Mouse (Mus musculus): Measurements from ENCODE around the gene Sft2d2. TPM values are rescaled to one million over a fixed set of nuclear protein-coding genes. Genes with fewer than 3 reads are reported as not detected.
A peak's percentile ranks its signal among the peaks of the same experiment; 100 is the strongest.

Gene Sft2d2
- total RNA-seq (2021) = 10 to 100 TPM; 26.6 to 28.3 TPM
- long read RNA-seq, experiment 1, full-length matches to known transcripts = 6 of 9 reads
- long read RNA-seq, experiment 1, partial matches to known transcripts = 1 of 9 reads
- long read RNA-seq, experiment 1, other reads (novel, unspliced or antisense) = 2 of 9 reads
- long read RNA-seq, experiment 2, full-length matches to known transcripts = 9 of 19 reads
- long read RNA-seq, experiment 2, partial matches to known transcripts = 0 of 19 reads
- long read RNA-seq, experiment 2, other reads (novel, unspliced or antisense) = 10 of 19 reads

- DNase-seq (ENCODE audit: low spot score in 2 of 2) = peak; percentile 74 to 83
Measured at GRCm38 (mm10) chr1:165193880-165194661, at the start of gene Sft2d2. TSS of gene Sft2d2 (minus strand) at chr1:165194438.

- DNase-seq (ENCODE audit: low spot score in 2 of 2) = peak; percentile 88 to 94
Measured at GRCm38 (mm10) chr1:165236321-165237298, 42.4 kb upstream of the Sft2d2 start, which contains the start of gene Tiprl. TSS of gene Tiprl (minus strand) at chr1:165236996.

- no peak for DNase-seq (ENCODE audit: low spot score in 2 of 2)
Measured at GRCm38 (mm10) chr1:165235846-165236245, 41.6 kb upstream of the Sft2d2 start.

- DNase-seq (ENCODE audit: low spot score in 2 of 2) = no peak
Measured at GRCm38 (mm10) chr1:165233806-165234205, 39.6 kb upstream of the Sft2d2 start.

GRCm38 (mm10) chr1:165230691-165231090, 36.5 kb upstream of the Sft2d2 start:
- DNase-seq (ENCODE audit: low spot score in 2 of 2) = no peak

- no peak for DNase-seq (ENCODE audit: low spot score in 2 of 2)
Measured at GRCm38 (mm10) chr1:165229577-165229976, 35.3 kb upstream of the Sft2d2 start.

GRCm38 (mm10) chr1:165217023-165217589, 22.9 kb upstream of the Sft2d2 start:
- no peak for DNase-seq (ENCODE audit: low spot score in 2 of 2)

GRCm38 (mm10) chr1:165215831-165216230, 21.6 kb upstream of the Sft2d2 start:
- DNase-seq (ENCODE audit: low spot score in 2 of 2) = no peak

GRCm38 (mm10) chr1:165205591-165205990, 11.4 kb upstream of the Sft2d2 start:
- no peak for DNase-seq (ENCODE audit: low spot score in 2 of 2)

GRCm38 (mm10) chr1:165203488-165204035, 9.3 kb upstream of the Sft2d2 start:
- no peak for DNase-seq (ENCODE audit: low spot score in 2 of 2)

- no peak for DNase-seq (ENCODE audit: low spot score in 2 of 2)
Measured at GRCm38 (mm10) chr1:165201445-165202012, 7.3 kb upstream of the Sft2d2 start.

- DNase-seq (ENCODE audit: low spot score in 2 of 2) = no peak
Measured at GRCm38 (mm10) chr1:165200748-165201147, 6.5 kb upstream of the Sft2d2 start.

GRCm38 (mm10) chr1:165199639-165200038, 5.4 kb upstream of the Sft2d2 start:
- DNase-seq (ENCODE audit: low spot score in 2 of 2) = no peak

- no peak for DNase-seq (ENCODE audit: low spot score in 2 of 2)
Measured at GRCm38 (mm10) chr1:165198951-165199350, 4.7 kb upstream of the Sft2d2 start.

GRCm38 (mm10) chr1:165197875-165198274, 3.6 kb upstream of the Sft2d2 start:
- no peak for DNase-seq (ENCODE audit: low spot score in 2 of 2)

GRCm38 (mm10) chr1:165195396-165195960, 1.2 kb upstream of the Sft2d2 start:
- DNase-seq (ENCODE audit: low spot score in 2 of 2) = no peak

GRCm38 (mm10) chr1:165194662-165195013, 400 bp upstream of the Sft2d2 start:
- DNase-seq (ENCODE audit: low spot score in 2 of 2) = no peak

- no peak for DNase-seq (ENCODE audit: low spot score in 2 of 2)
Measured at GRCm38 (mm10) chr1:165193426-165193825, 812 bp downstream of the Sft2d2 start.

- DNase-seq (ENCODE audit: low spot score in 2 of 2) = no peak
Measured at GRCm38 (mm10) chr1:165192714-165193264, 1.4 kb downstream of the Sft2d2 start.

- DNase-seq (ENCODE audit: low spot score in 2 of 2) = no peak
Measured at GRCm38 (mm10) chr1:165192102-165192501, 2.1 kb downstream of the Sft2d2 start.
